Mouse (Mus musculus): ENCODE results near the gene Cd47.

- no peak for TF ChIP-seq CTCF (IDR thresholded peaks at IDR 0.05; ENCODE audit: control insufficient read depth, insufficient read depth, insufficient replicate concordance, low read depth, low read length)
- TF ChIP-seq POLR2A (IDR thresholded peaks at IDR 0.05; ENCODE audit: control insufficient read depth, low read depth, low read length), result no peak
Measured at GRCm38 (mm10) chr16:49839681-49840535, 39.6 kb downstream of the Cd47 start.

Measured in testis, adult 2 months (tissue).